Mouse (Mus musculus): ENCODE results near the gene Zbtb40.

GRCm38 (mm10) chr4:136995361-136995760 lies 53.2 kb downstream of the Zbtb40 start:
- TF ChIP-seq POLR2A (IDR thresholded peaks at IDR 0.05; ENCODE audit: control insufficient read depth, extremely low read depth, insufficient read depth, low read length, poor library complexity) (no peak), CTCF (IDR thresholded peaks at IDR 0.05; ENCODE audit: borderline replicate concordance, control insufficient read depth, extremely low read depth, insufficient read depth, low read length, poor library complexity) (no peak)

Measured in thymus, adult 2 months (tissue).